9 mouse cellular contexts compared by ENCODE assay signal in the genomic region with DNA sequence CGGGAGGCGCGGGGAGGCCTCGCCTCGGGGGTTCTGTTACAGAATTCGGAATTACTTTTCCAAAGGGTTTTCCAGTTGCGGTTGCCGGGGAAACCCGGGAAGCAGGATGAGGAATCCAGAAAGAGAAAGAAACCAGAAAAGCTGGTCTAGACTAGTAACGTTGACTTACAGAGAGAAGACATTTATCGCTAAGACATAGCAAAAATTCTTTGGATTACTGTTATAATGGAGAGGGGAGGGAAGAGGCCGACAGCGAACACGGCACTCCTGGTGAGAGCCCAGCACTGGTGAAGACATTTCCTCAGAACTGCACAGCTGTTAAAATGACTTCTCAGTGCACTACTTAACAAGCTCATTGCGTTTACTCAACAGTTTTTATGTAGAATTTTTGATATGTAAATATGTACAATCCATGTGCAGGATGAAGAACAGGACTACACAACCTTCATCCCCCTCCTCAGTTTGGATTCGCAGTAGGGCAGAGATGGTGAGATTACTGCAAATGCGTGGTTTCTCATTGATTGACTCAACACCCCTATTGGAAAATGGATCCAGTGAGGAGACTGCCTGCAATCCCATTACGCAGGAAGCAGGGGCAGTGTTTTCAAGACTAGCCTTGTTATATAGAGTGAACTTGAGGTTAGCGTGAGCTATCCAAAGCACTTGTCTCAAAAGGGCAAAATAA. TPM values are rescaled to one million over a fixed set of nuclear protein-coding genes. Genes with fewer than 3 reads are reported as not detected.
A peak's percentile ranks its signal among the peaks of the same experiment; 100 is the strongest.
DNase-seq lines count a peak whose midpoint lies in the region; ATAC-seq lines count a peak whose summit lies in the region.
"Had no signal": no experiment of that assay in that cellular context is flagged by ENCODE, and none has a peak within 500 bp of the region (broad histone marks: within the 10 kb centered on the region; RNA-seq: fewer than 3 reads in every experiment).

No protein-coding gene starts in this region.

- WGBS in lung, embryonic 16.5 days = 4% methylated on average over 19 of the region's 19 CpGs
- 6% methylated on average over 19 of the region's 19 CpGs for WGBS in intestine, embryonic 15.5 days
- WGBS in neural tube, embryonic 12.5 days = 5% methylated on average over 19 of the region's 19 CpGs

- peak overlapping the region; percentile 61 for H3K4me3 ChIP-seq in lung, embryonic 16.5 days (ENCODE audit: low read length)
- H3K4me3 ChIP-seq in intestine, embryonic 15.5 days (replicated peaks) = peak overlapping the region; percentile 75
- H3K4me3 ChIP-seq in neural tube, embryonic 12.5 days = peak overlapping the region; percentile 66

- H3K27ac ChIP-seq in lung, embryonic 16.5 days (ENCODE audit: low read length) = peak overlapping the region; percentile 91
- peak overlapping the region; percentile 81 for H3K27ac ChIP-seq in intestine, embryonic 15.5 days
- H3K27ac ChIP-seq in neural tube, embryonic 12.5 days = peak overlapping the region; percentile 84; the same call in 1 of the 2 replicates

- no peaks in the 10 kb centered on the region for H3K9me3 ChIP-seq in lung, embryonic 16.5 days (ENCODE audit: control insufficient read depth, low read length)
- H3K9me3 ChIP-seq in intestine, embryonic 15.5 days = no peaks in the 10 kb centered on the region
- no peaks in the 10 kb centered on the region for H3K9me3 ChIP-seq in neural tube, embryonic 12.5 days

- H3K4me1 ChIP-seq in lung, embryonic 16.5 days (replicated peaks; ENCODE audit: control insufficient read depth, insufficient read depth, low read length) = peaks cover 17% of the 10 kb centered on the region
- peaks cover 2% of the 10 kb centered on the region; the same call in 1 of the 2 replicates for H3K4me1 ChIP-seq in intestine, embryonic 15.5 days (replicated peaks)
- H3K4me1 ChIP-seq in neural tube, embryonic 12.5 days = no peaks in the 10 kb centered on the region

- peak; percentile 19 to 34 for DNase-seq in cerebellum, postnatal 10 days
- DNase-seq in cerebellum, adult 11 months = no peak
- DNase-seq in lung, adult 18-20 months = no peak
- no peak for DNase-seq in adrenal gland, adult 8-10 months

- ATAC-seq in lung, embryonic 16.5 days (ENCODE audit: low read depth) = peak; percentile 61
- ATAC-seq in intestine, embryonic 15.5 days = peak; percentile 72
- ATAC-seq in neural tube, embryonic 12.5 days (ENCODE audit: low FRiP score, low read depth) = peak; percentile 48
- ATAC-seq in activated CD4-positive, CD25-positive, alpha-beta regulatory T cell, adult 4 months = no peak

- H3K4me2 ChIP-seq in lung, embryonic 16.5 days (ENCODE audit: low read depth, low read length) = peak overlapping the region; percentile 77
- peak overlapping the region; percentile 64 for H3K4me2 ChIP-seq in intestine, embryonic 15.5 days (replicated peaks)
- peak overlapping the region; percentile 69 for H3K4me2 ChIP-seq in neural tube, embryonic 12.5 days (replicated peaks)

- H3K27me3 ChIP-seq in lung, embryonic 16.5 days (ENCODE audit: control insufficient read depth, insufficient read depth, low read depth, low read length) = no peaks in the 10 kb centered on the region
- no peaks in the 10 kb centered on the region for H3K27me3 ChIP-seq in intestine, embryonic 15.5 days (replicated peaks)
- no peaks in the 10 kb centered on the region for H3K27me3 ChIP-seq in neural tube, embryonic 12.5 days (replicated peaks)

- peak overlapping the region; percentile 72 for H3K9ac ChIP-seq in lung, embryonic 16.5 days (ENCODE audit: low read length)
- peak overlapping the region; percentile 84 for H3K9ac ChIP-seq in intestine, embryonic 15.5 days
- H3K9ac ChIP-seq in neural tube, embryonic 12.5 days = peak overlapping the region; percentile 87

- H3K36me3 ChIP-seq in lung, embryonic 16.5 days (ENCODE audit: control insufficient read depth, insufficient read depth, low read length) = peaks cover 5% of the 10 kb centered on the region
- peaks cover under 1% of the 10 kb centered on the region; the same call in 1 of the 2 replicates for H3K36me3 ChIP-seq in intestine, embryonic 15.5 days
- peaks cover 15% of the 10 kb centered on the region for H3K36me3 ChIP-seq in neural tube, embryonic 12.5 days

RNA-seq across cellular contexts. Expression of gene Zfp37, which starts 22.0 kb away (rescaled TPM):
- 9.5 and 10.5 TPM in 2 replicates for polyA plus RNA-seq in lung, embryonic 16.5 days (2015; fragmentation: Nextera tagmentation; extraction: Ambion mirVana)
- 6.0 and 6.9 TPM in 2 replicates for polyA plus RNA-seq in intestine, embryonic 15.5 days (2015; fragmentation: Nextera tagmentation; extraction: Ambion mirVana)
- 21.7 and 26.3 TPM in 2 replicates for polyA plus RNA-seq in neural tube, embryonic 12.5 days (2016; fragmentation: Nextera tagmentation; extraction: Ambion mirVana)
- polyA plus RNA-seq in activated CD4-positive, CD25-positive, alpha-beta regulatory T cell, adult 4 months (2017; shearing (Covaris generic)) = not detected
- total RNA-seq in adrenal gland, adult 8-10 months (2022) = 10 to 100 TPM in 2 of 4 experiments, 1 to 10 TPM in 2; 7.0 to 10.9 (median 9.2) TPM

RNA-seq across cellular contexts. Expression of gene Slc31a2, which starts 53.5 kb away (rescaled TPM):
- polyA plus RNA-seq in lung, embryonic 16.5 days (2015; fragmentation: Nextera tagmentation; extraction: Ambion mirVana) = 21.2 and 21.4 TPM in 2 replicates
- polyA plus RNA-seq in intestine, embryonic 15.5 days (2015; fragmentation: Nextera tagmentation; extraction: Ambion mirVana) = 17.0 and 19.9 TPM in 2 replicates
- polyA plus RNA-seq in neural tube, embryonic 12.5 days (2016; fragmentation: Nextera tagmentation; extraction: Ambion mirVana) = 14.5 and 15.5 TPM in 2 replicates
- 1 to 10 TPM; 7.0 to 9.7 TPM for polyA plus RNA-seq in activated CD4-positive, CD25-positive, alpha-beta regulatory T cell, adult 4 months (2017; shearing (Covaris generic))
- 10 to 100 TPM; 41.7 to 74.1 (median 56.4) TPM for total RNA-seq in adrenal gland, adult 8-10 months (2022)

RNA-seq across cellular contexts. Expression of gene Mup21, which starts 58.2 kb away (rescaled TPM):
- polyA plus RNA-seq in lung, embryonic 16.5 days (2015; fragmentation: Nextera tagmentation; extraction: Ambion mirVana) = not detected in 2 replicates
- polyA plus RNA-seq in intestine, embryonic 15.5 days (2015; fragmentation: Nextera tagmentation; extraction: Ambion mirVana) = not detected in 2 replicates
- polyA plus RNA-seq in neural tube, embryonic 12.5 days (2016; fragmentation: Nextera tagmentation; extraction: Ambion mirVana) = not detected in 2 replicates
- not detected for polyA plus RNA-seq in activated CD4-positive, CD25-positive, alpha-beta regulatory T cell, adult 4 months (2017; shearing (Covaris generic))
- total RNA-seq in adrenal gland, adult 8-10 months (2022) = not detected
- total RNA-seq: heart, postnatal 14 days had no signal

Comparison
In these comparisons a context has a peak if more than half of its experiments do, and no peak if none do; other contexts are left out.
1. DNase-seq: peak in cerebellum, postnatal 10 days (2 of 2); none in cerebellum, adult 11 months (single experiment), lung, adult 18-20 months (0 of 2) and adrenal gland, adult 8-10 months (single experiment).
2. Peak in every context shown above with its lines, with median percentiles within 50 percentile points of each other: H3K27ac ChIP-seq, H3K4me2 ChIP-seq, H3K4me3 ChIP-seq and H3K9ac ChIP-seq.